Mouse (Mus musculus) urinary bladder, postnatal 14 days (tissue): ENCODE results near the gene Defa28.
"Not testable (repeated sequence)": the region's sequence is repeated elsewhere in the genome, so short reads cannot be mapped to it uniquely, and the experiment has no call there.

Experiments
- DNase-seq: peaks from one replicate; pipeline ENCODE4 v3.0.0; 2021; ENCODE audit warnings: low spot score

Gene Defa28

GRCm38 (mm10) chr8:21582706-21583105, at the start of gene Defa28:
Defa28 (plus strand) TSS chr8:21583006.
- not testable (repeated sequence) for DNase-seq

- not testable (repeated sequence) for DNase-seq
Observed at GRCm38 (mm10) chr8:21565086-21565485, 17.7 kb upstream of the Defa28 start, which contains the start of gene Defa37. Defa37 (plus strand) TSS chr8:21565386.

GRCm38 (mm10) chr8:21594408-21594807, 11.6 kb downstream of the Defa28 start, which contains the start of gene Gm7861:
Gm7861 (minus strand) TSS chr8:21594508.
- not testable (repeated sequence) for DNase-seq

DNA sequence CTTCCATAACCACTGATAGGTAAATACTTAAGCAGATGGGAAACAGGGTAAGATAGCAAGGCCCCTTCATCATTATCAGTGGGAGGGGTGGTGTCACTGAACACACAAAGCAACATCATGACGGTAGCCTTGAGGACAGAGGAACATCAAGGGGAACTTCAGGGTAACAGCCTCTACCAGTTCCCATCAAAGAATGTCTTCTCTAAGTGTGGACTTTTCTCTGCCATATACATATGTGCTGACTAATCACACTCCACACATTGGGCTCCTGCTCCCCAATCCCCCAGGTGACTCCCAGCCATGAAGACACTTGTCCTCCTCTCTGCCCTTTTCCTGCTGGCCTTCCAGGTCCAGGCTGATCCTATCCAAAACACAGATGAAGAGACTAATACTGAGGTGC, 35.1 kb downstream of the Defa28 start, which contains the start of gene Defa26:
Gene Defa26, plus strand, starts transcription at position 301 of the 400 bp plus-strand sequence.
- DNase-seq = not testable (repeated sequence)
